Mouse (Mus musculus) CH12.LX (cell line): ENCODE measurements around the gene Ntn1. TPM values are rescaled to one million over a fixed set of nuclear protein-coding genes. Genes with fewer than 3 reads are reported as not detected.
A peak's percentile ranks its signal among the peaks of the same experiment; 100 is the strongest.

ENCODE experiments used
- DNase-seq: peaks from one replicate; pipeline ENCODE4 v3.0.0-alpha.2; 2013; ENCODE audit errors: extremely low read depth
- H3K27ac ChIP-seq: 2 replicates; pipeline ENCODE4 v1.5.1; 2012; ENCODE audit warnings: low read depth, mild to moderate bottlenecking, control low read depth, moderate library complexity; ENCODE audit not compliant: insufficient read depth
- H3K27me3 ChIP-seq: replicated peaks from 2 replicates; pipeline ENCODE3; 2012; ENCODE audit warnings: inconsistent platforms
- H3K36me3 ChIP-seq, 2 experiments: replicated peaks in 1 of 2; 2 replicates each; pipeline versions ENCODE3 to v1.6.1; 2012; ENCODE audit warnings: inconsistent platforms in 1 of 2, low read length in 1 of 2, mild to moderate bottlenecking in 1 of 2, mixed read lengths in 1 of 2, moderate library complexity in 1 of 2; ENCODE audit not compliant: control insufficient read depth in 1 of 2, insufficient read depth in 1 of 2
- H3K4me1 ChIP-seq, 2 experiments: 2 replicates each; pipeline ENCODE4 v1.6.1; 2012; ENCODE audit warnings: inconsistent platforms in 1 of 2, moderate library complexity in 1 of 2; ENCODE audit not compliant: insufficient read depth in 2 of 2, control insufficient read depth in 1 of 2
- H3K4me2 ChIP-seq: 2 replicates; pipeline ENCODE4 v1.6.1; 2012; ENCODE audit warnings: low read depth, mild to moderate bottlenecking, control low read depth; ENCODE audit not compliant: poor library complexity, insufficient read depth, severe bottlenecking
- H3K4me3 ChIP-seq, 3 experiments: fragments of 150-350 bp in 1 of 3; sonication (generic) in 1 of 3; replicated peaks in 1 of 3; 2 replicates each; pipeline versions ENCODE3 to v1.5.1; 2011 to 2012; ENCODE audit warnings: low read depth in 2 of 3, low read length in 2 of 3, mild to moderate bottlenecking in 2 of 3, moderate library complexity in 2 of 3, control low read depth in 1 of 3, improper control_type of control experiment in 1 of 3, inconsistent platforms in 1 of 3, mixed read lengths in 1 of 3; ENCODE audit not compliant: poor library complexity in 1 of 3
- H3K79me2 ChIP-seq: replicated peaks from 2 replicates; pipeline ENCODE4 v1.6.1; 2012; ENCODE audit warnings: mild to moderate bottlenecking, moderate library complexity; ENCODE audit not compliant: control insufficient read depth, poor library complexity, insufficient read depth, severe bottlenecking; ENCODE audit errors: extremely low read depth
- H3K9ac ChIP-seq: 2 replicates; pipeline ENCODE4 v1.6.1; 2012; ENCODE audit warnings: low read depth, mild to moderate bottlenecking, control low read depth, moderate library complexity; ENCODE audit not compliant: insufficient read depth
- H3K9me3 ChIP-seq: replicated peaks from 2 replicates; pipeline ENCODE3; 2012; ENCODE audit warnings: low read length, inconsistent platforms, mixed read lengths
- BHLHE40 ChIP-seq: IDR thresholded peaks from 2 replicates; pipeline ENCODE4 v1.6.1; 2011; ENCODE audit warnings: mild to moderate bottlenecking, low read depth, low read length, improper control_type of control experiment
- CHD1 ChIP-seq: IDR thresholded peaks from 2 replicates; pipeline ENCODE4 v1.6.1; 2012; ENCODE audit warnings: low read depth, low read length, improper control_type of control experiment, inconsistent platforms
- CHD2 ChIP-seq: IDR thresholded peaks from 2 replicates; pipeline ENCODE4 v1.6.1; 2011; ENCODE audit warnings: low read length, improper control_type of control experiment
- CTCF ChIP-seq, 2 experiments: IDR thresholded peaks in 1 of 2; conservative IDR thresholded peaks in 1 of 2; 2 replicates each; pipeline ENCODE4 v1.5.1; 2011 to 2012; ENCODE audit warnings: low read depth in 2 of 2, low read length in 2 of 2, improper control_type of control experiment in 1 of 2, inconsistent platforms in 1 of 2, mild to moderate bottlenecking in 1 of 2, moderate library complexity in 1 of 2
- E2F4 ChIP-seq: IDR thresholded peaks from 2 replicates; pipeline ENCODE4 v1.6.1; 2011; ENCODE audit warnings: low read depth, low read length, improper control_type of control experiment; ENCODE audit not compliant: insufficient replicate concordance
- ELF1 ChIP-seq: IDR thresholded peaks from 2 replicates; pipeline ENCODE4 v1.6.1; 2014; ENCODE audit warnings: low read depth, mild to moderate bottlenecking, inconsistent platforms, low read length, improper control_type of control experiment
- EP300 ChIP-seq: IDR thresholded peaks from 2 replicates; pipeline ENCODE4 v1.6.1; 2011; ENCODE audit warnings: low read length, improper control_type of control experiment
- ETS1 ChIP-seq: conservative IDR thresholded peaks from 2 replicates; pipeline ENCODE4 v1.6.1; 2012; ENCODE audit warnings: low read depth, mild to moderate bottlenecking, inconsistent platforms, low read length, improper control_type of control experiment, moderate library complexity
- GABPA ChIP-seq: IDR thresholded peaks from 2 replicates; pipeline ENCODE4 v1.6.1; 2012; ENCODE audit warnings: low read depth, low read length, improper control_type of control experiment, inconsistent platforms; ENCODE audit not compliant: insufficient replicate concordance
- HCFC1 ChIP-seq: IDR thresholded peaks from 2 replicates; pipeline ENCODE4 v1.6.1; 2012; ENCODE audit warnings: low read depth, mild to moderate bottlenecking, inconsistent platforms, low read length, improper control_type of control experiment
- IRF4 ChIP-seq: IDR thresholded peaks from 2 replicates; pipeline ENCODE4 v1.6.1; 2014; ENCODE audit warnings: low read depth, mild to moderate bottlenecking, inconsistent platforms, low read length, improper control_type of control experiment
- JUN ChIP-seq: IDR thresholded peaks from 2 replicates; pipeline ENCODE4 v1.6.1; 2011; ENCODE audit warnings: low read depth, mild to moderate bottlenecking, low read length, improper control_type of control experiment, moderate library complexity; ENCODE audit not compliant: insufficient read depth
- JUND ChIP-seq: conservative IDR thresholded peaks from 2 replicates; pipeline ENCODE4 v1.6.1; 2011; ENCODE audit warnings: low read depth, low read length, improper control_type of control experiment
- KAT2A ChIP-seq: IDR thresholded peaks from 2 replicates; pipeline ENCODE4 v1.6.1; 2012; ENCODE audit warnings: low read length, improper control_type of control experiment, inconsistent platforms; ENCODE audit not compliant: insufficient replicate concordance
- MAFK ChIP-seq: IDR thresholded peaks from 2 replicates; pipeline ENCODE4 v1.6.1; 2011; ENCODE audit warnings: low read length, improper control_type of control experiment; ENCODE audit not compliant: insufficient replicate concordance
- MAX ChIP-seq: IDR thresholded peaks from 2 replicates; pipeline ENCODE4 v1.6.1; 2011; ENCODE audit warnings: low read length, improper control_type of control experiment
- MAZ ChIP-seq: IDR thresholded peaks from 2 replicates; pipeline ENCODE4 v1.6.1; 2012; ENCODE audit warnings: low read depth, mild to moderate bottlenecking, inconsistent platforms, low read length, improper control_type of control experiment, moderate library complexity
- MEF2A ChIP-seq: IDR thresholded peaks from 2 replicates; pipeline ENCODE4 v1.6.1; 2014; ENCODE audit warnings: low read depth, mild to moderate bottlenecking, inconsistent platforms, low read length, improper control_type of control experiment, borderline replicate concordance
- MXI1 ChIP-seq: IDR thresholded peaks from 2 replicates; pipeline ENCODE4 v1.6.1; 2011; ENCODE audit warnings: mild to moderate bottlenecking, low read depth, low read length, improper control_type of control experiment
- MYC ChIP-seq: IDR thresholded peaks from 2 replicates; pipeline ENCODE4 v1.6.1; 2011; ENCODE audit warnings: low read depth, mild to moderate bottlenecking, improper control_type of control experiment, low read length
- NELFE ChIP-seq: IDR thresholded peaks from 2 replicates; pipeline ENCODE4 v1.6.1; 2011; ENCODE audit warnings: low read depth, low read length, improper control_type of control experiment
- NRF1 ChIP-seq: IDR thresholded peaks from 2 replicates; pipeline ENCODE4 v1.6.1; 2014; ENCODE audit warnings: low read depth, mild to moderate bottlenecking, inconsistent platforms, low read length, improper control_type of control experiment, moderate library complexity
- PAX5 ChIP-seq: IDR thresholded peaks from 2 replicates; pipeline ENCODE4 v1.6.1; 2012; ENCODE audit warnings: low read length, inconsistent platforms, mixed read lengths
- POLR2A ChIP-seq: IDR thresholded peaks from 2 replicates; pipeline ENCODE4 v1.6.1; 2011; ENCODE audit warnings: low read depth, mild to moderate bottlenecking, improper control_type of control experiment, low read length
- POLR2AphosphoS2 ChIP-seq: IDR thresholded peaks from 2 replicates; pipeline ENCODE4 v1.6.1; 2011; ENCODE audit warnings: low read depth, low read length, improper control_type of control experiment
- RAD21 ChIP-seq: IDR thresholded peaks from 2 replicates; pipeline ENCODE4 v1.6.1; 2011; ENCODE audit warnings: low read depth, mild to moderate bottlenecking, low read length, improper control_type of control experiment, moderate library complexity
- RCOR1 ChIP-seq: conservative IDR thresholded peaks from 2 replicates; pipeline ENCODE4 v1.6.1; 2012; ENCODE audit warnings: low read depth, mild to moderate bottlenecking, inconsistent platforms, low read length, improper control_type of control experiment
- SIN3A ChIP-seq: IDR thresholded peaks from 2 replicates; pipeline ENCODE4 v1.6.1; 2012; ENCODE audit warnings: low read length, improper control_type of control experiment, inconsistent platforms
- SMC3 ChIP-seq: IDR thresholded peaks from 2 replicates; pipeline ENCODE4 v1.6.1; 2011; ENCODE audit warnings: low read depth, low read length, improper control_type of control experiment
- TBP ChIP-seq: conservative IDR thresholded peaks from 2 replicates; pipeline ENCODE4 v1.6.1; 2011; ENCODE audit warnings: low read depth, low read length, improper control_type of control experiment
- TCF12 ChIP-seq: IDR thresholded peaks from 2 replicates; pipeline ENCODE4 v1.6.1; 2014; ENCODE audit warnings: low read depth, mild to moderate bottlenecking, inconsistent platforms, low read length, improper control_type of control experiment
- UBTF ChIP-seq: IDR thresholded peaks from 2 replicates; pipeline ENCODE4 v1.6.1; 2012; ENCODE audit warnings: low read depth, mild to moderate bottlenecking, inconsistent platforms, low read length, improper control_type of control experiment, moderate library complexity
- USF1 ChIP-seq: IDR thresholded peaks from 2 replicates; pipeline ENCODE4 v1.6.1; 2014; ENCODE audit warnings: low read depth, mild to moderate bottlenecking, inconsistent platforms, low read length, improper control_type of control experiment
- USF2 ChIP-seq: conservative IDR thresholded peaks from 2 replicates; pipeline ENCODE4 v1.6.1; 2011; ENCODE audit warnings: low read depth, low read length, improper control_type of control experiment
- ZC3H11A ChIP-seq: IDR thresholded peaks from 2 replicates; pipeline ENCODE4 v1.6.1; 2012; ENCODE audit warnings: low read depth, mild to moderate bottlenecking, inconsistent platforms, low read length, improper control_type of control experiment
- ZKSCAN1 ChIP-seq: IDR thresholded peaks from 2 replicates; pipeline ENCODE4 v1.6.1; 2012; ENCODE audit warnings: low read depth, inconsistent platforms, low read length, improper control_type of control experiment, borderline replicate concordance
- ZMIZ1 ChIP-seq: IDR thresholded peaks from 2 replicates; pipeline ENCODE4 v1.6.1; 2012; ENCODE audit warnings: low read depth, mild to moderate bottlenecking, inconsistent platforms, low read length, improper control_type of control experiment
- ZNF384 ChIP-seq: IDR thresholded peaks from 2 replicates; pipeline ENCODE4 v1.6.1; 2012; ENCODE audit warnings: low read depth, low read length, improper control_type of control experiment, inconsistent platforms
- dilution Hi-C: fragments of 300-500 bp; cut with MboI; formaldehyde crosslinking; loops from 2 replicates; pipeline ENCODE4 v1.14.3; 2020; ENCODE audit warnings: low sequenced_read_pairs; ENCODE audit not compliant: extremely low pct_unique_long_range_greater_than_20kb, extremely low pct_ligation_motif_present
- in situ Hi-C: fragments of 300-500 bp; cut with MboI; formaldehyde crosslinking; loops from 3 replicates; pipeline ENCODE4 v1.14.3; 2019; ENCODE audit warnings: low sequenced_read_pairs, low pct_ligation_motif_present, low pct_unique_long_range_greater_than_20kb, mixed read lengths
- polyA plus RNA-seq: library from polyadenylated mRNA; unstranded; fragments of >175 nt; gene quantifications from 2 replicates; pipeline ENCODE4 v1.2.1, GENCODE M21; 2012; ENCODE audit warnings: low read depth; ENCODE audit not compliant: insufficient read length
- total RNA-seq, 2 experiments: library from RNA; depleted of rRNA; stranded (reverse); fragments of 300-350 nt in 1 of 2; fragments of >200 nt in 1 of 2; gene quantifications; 2 replicates each; pipeline ENCODE4 v1.2.3; 2012 to 2014

The Ntn1 gene
- total and polyA plus RNA-seq, 3 experiments, result 0.54 to 1.2 (median 0.59) TPM

DNA sequence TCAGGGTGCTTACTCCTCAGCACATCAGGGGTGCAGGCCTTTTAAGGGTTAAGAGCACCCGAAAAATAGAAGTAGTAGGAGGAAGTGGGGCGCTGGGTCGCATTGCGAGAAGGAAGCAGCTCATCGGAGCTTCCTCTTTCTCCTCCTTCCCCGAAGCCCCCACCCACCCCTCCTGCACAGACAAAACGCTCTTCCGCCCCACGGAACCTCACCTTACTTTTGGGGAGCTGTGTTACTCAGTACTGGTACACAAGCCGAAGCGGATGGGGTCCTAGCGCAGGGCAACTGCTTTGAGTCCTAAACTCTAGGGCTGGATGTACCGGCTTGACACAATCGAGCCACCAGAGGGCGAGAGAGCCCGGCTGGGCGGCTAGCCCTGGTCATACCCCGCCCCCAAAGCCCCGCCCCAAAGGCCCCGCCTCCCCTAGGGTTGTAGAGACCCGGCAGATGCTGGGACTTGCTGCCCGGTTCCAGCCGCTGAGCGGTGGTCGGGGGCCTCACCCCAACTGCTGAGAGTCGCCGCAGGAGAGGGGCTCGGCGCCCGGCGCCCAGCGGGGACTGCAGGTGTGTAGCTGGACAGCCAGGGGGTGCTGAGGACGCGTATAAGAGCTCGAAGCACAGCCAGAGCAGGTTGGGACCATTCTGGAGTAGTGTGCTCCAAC is 31.2 kb upstream of the Ntn1 start, which contains the start of gene Pik3r5:
TSS of gene Pik3r5 (plus strand) at position 423 of the 662 bp plus-strand sequence.
- TF ChIP-seq POLR2A (peak; percentile 70), EP300 (no peak), IRF4 (no peak; the same call in 1 of the 2 replicates), JUND (no peak), ELF1 (0 out of 2 replicates have a peak, but pooled peaks have one; percentile 10), E2F4 (no peak), MXI1 (no peak; the same call in 1 of the 2 replicates), ZNF384 (no peak), MAFK (no peak), ZMIZ1 (no peak), USF2 (no peak), NELFE (0 out of 2 replicates have a peak, but pooled peaks have one; percentile 49), CTCF (conservative IDR thresholded peaks at IDR 0.05 in 1 of 2, IDR thresholded peaks at IDR 0.05 in 1 of 2; ENCODE audit: low read depth in 2 of 2, low read length in 2 of 2) (peak; percentile 16 to 80; a peak in 3 of 4 replicates), ETS1 (no peak), ZC3H11A (no peak), POLR2AphosphoS2 (no peak), CHD1 (no peak), UBTF (no peak), HCFC1 (no peak), GABPA (no peak), MEF2A (no peak), SMC3 (peak; percentile 72), MAX (no peak), PAX5 (no peak), NRF1 (0 out of 2 replicates have a peak, but pooled peaks have one; percentile 19), RAD21 (peak; percentile 60), MYC (no peak), TCF12 (peak; percentile 39; the same call in 1 of the 2 replicates), JUN (no peak), RCOR1 (no peak), TBP (0 out of 2 replicates have a peak, but pooled peaks have one; percentile 37), CHD2 (no peak), MAZ (no peak), USF1 (no peak), KAT2A (no peak), BHLHE40 (no peak), SIN3A (no peak; the same call in 1 of the 2 replicates), ZKSCAN1 (no peak)
- Histone ChIP-seq H3K9me3 (no peaks in the 10 kb centered on the region), H3K4me1 (peaks cover 26 to 55% of the 10 kb centered on the region in 2 experiments), H3K9ac (peak within 1 kb of the TSS; percentile 73), H3K27me3 (no peaks in the 10 kb centered on the region), H3K79me2 (no peaks in the 10 kb centered on the region), H3K4me2 (peak within 1 kb of the TSS; percentile 93), H3K4me3 (peak within 1 kb of the TSS; percentile 66 to 88 (median 72)), H3K27ac (no peak within 1 kb of the TSS), H3K36me3 (peaks cover 0 to 4% of the 10 kb centered on the region in 2 experiments)
- dilution Hi-C loops, result no loop called here
- in situ Hi-C loops, result loop anchor here (10.0 kb wide), 1 partner anchor 123 kb away; the partner anchor contains the start of gene Mfsd6l
- peak; percentile 93 for DNase-seq
